Mouse (Mus musculus) CH12.LX (cell line): ENCODE measurements around the gene Hsh2d. TPM values are rescaled to one million over a fixed set of nuclear protein-coding genes. Genes with fewer than 3 reads are reported as not detected.
A peak's percentile ranks its signal among the peaks of the same experiment; 100 is the strongest.

ENCODE experiments used
- DNase-seq: peaks from one replicate; pipeline ENCODE4 v3.0.0-alpha.2; 2013; ENCODE audit errors: extremely low read depth
- H3K27ac ChIP-seq: 2 replicates; pipeline ENCODE4 v1.5.1; 2012; ENCODE audit warnings: low read depth, mild to moderate bottlenecking, control low read depth, moderate library complexity; ENCODE audit not compliant: insufficient read depth
- H3K27me3 ChIP-seq: replicated peaks from 2 replicates; pipeline ENCODE3; 2012; ENCODE audit warnings: inconsistent platforms
- H3K36me3 ChIP-seq, 2 experiments: replicated peaks in 1 of 2; 2 replicates each; pipeline versions ENCODE3 to v1.6.1; 2012; ENCODE audit warnings: inconsistent platforms in 1 of 2, low read length in 1 of 2, mild to moderate bottlenecking in 1 of 2, mixed read lengths in 1 of 2, moderate library complexity in 1 of 2; ENCODE audit not compliant: control insufficient read depth in 1 of 2, insufficient read depth in 1 of 2
- H3K4me1 ChIP-seq, 2 experiments: 2 replicates each; pipeline ENCODE4 v1.6.1; 2012; ENCODE audit warnings: inconsistent platforms in 1 of 2, moderate library complexity in 1 of 2; ENCODE audit not compliant: insufficient read depth in 2 of 2, control insufficient read depth in 1 of 2
- H3K4me2 ChIP-seq: 2 replicates; pipeline ENCODE4 v1.6.1; 2012; ENCODE audit warnings: low read depth, mild to moderate bottlenecking, control low read depth; ENCODE audit not compliant: poor library complexity, insufficient read depth, severe bottlenecking
- H3K4me3 ChIP-seq, 3 experiments: fragments of 150-350 bp in 1 of 3; sonication (generic) in 1 of 3; replicated peaks in 1 of 3; 2 replicates each; pipeline versions ENCODE3 to v1.5.1; 2011 to 2012; ENCODE audit warnings: low read depth in 2 of 3, low read length in 2 of 3, mild to moderate bottlenecking in 2 of 3, moderate library complexity in 2 of 3, control low read depth in 1 of 3, improper control_type of control experiment in 1 of 3, inconsistent platforms in 1 of 3, mixed read lengths in 1 of 3; ENCODE audit not compliant: poor library complexity in 1 of 3
- H3K79me2 ChIP-seq: replicated peaks from 2 replicates; pipeline ENCODE4 v1.6.1; 2012; ENCODE audit warnings: mild to moderate bottlenecking, moderate library complexity; ENCODE audit not compliant: control insufficient read depth, poor library complexity, insufficient read depth, severe bottlenecking; ENCODE audit errors: extremely low read depth
- H3K9ac ChIP-seq: 2 replicates; pipeline ENCODE4 v1.6.1; 2012; ENCODE audit warnings: low read depth, mild to moderate bottlenecking, control low read depth, moderate library complexity; ENCODE audit not compliant: insufficient read depth
- H3K9me3 ChIP-seq: replicated peaks from 2 replicates; pipeline ENCODE3; 2012; ENCODE audit warnings: low read length, inconsistent platforms, mixed read lengths
- E2F4 ChIP-seq: IDR thresholded peaks from 2 replicates; pipeline ENCODE4 v1.6.1; 2011; ENCODE audit warnings: low read depth, low read length, improper control_type of control experiment; ENCODE audit not compliant: insufficient replicate concordance
- ELF1 ChIP-seq: IDR thresholded peaks from 2 replicates; pipeline ENCODE4 v1.6.1; 2014; ENCODE audit warnings: low read depth, mild to moderate bottlenecking, inconsistent platforms, low read length, improper control_type of control experiment
- IRF4 ChIP-seq: IDR thresholded peaks from 2 replicates; pipeline ENCODE4 v1.6.1; 2014; ENCODE audit warnings: low read depth, mild to moderate bottlenecking, inconsistent platforms, low read length, improper control_type of control experiment
- JUND ChIP-seq: conservative IDR thresholded peaks from 2 replicates; pipeline ENCODE4 v1.6.1; 2011; ENCODE audit warnings: low read depth, low read length, improper control_type of control experiment
- MAFK ChIP-seq: IDR thresholded peaks from 2 replicates; pipeline ENCODE4 v1.6.1; 2011; ENCODE audit warnings: low read length, improper control_type of control experiment; ENCODE audit not compliant: insufficient replicate concordance
- MAX ChIP-seq: IDR thresholded peaks from 2 replicates; pipeline ENCODE4 v1.6.1; 2011; ENCODE audit warnings: low read length, improper control_type of control experiment
- MEF2A ChIP-seq: IDR thresholded peaks from 2 replicates; pipeline ENCODE4 v1.6.1; 2014; ENCODE audit warnings: low read depth, mild to moderate bottlenecking, inconsistent platforms, low read length, improper control_type of control experiment, borderline replicate concordance
- MXI1 ChIP-seq: IDR thresholded peaks from 2 replicates; pipeline ENCODE4 v1.6.1; 2011; ENCODE audit warnings: mild to moderate bottlenecking, low read depth, low read length, improper control_type of control experiment
- MYC ChIP-seq: IDR thresholded peaks from 2 replicates; pipeline ENCODE4 v1.6.1; 2011; ENCODE audit warnings: low read depth, mild to moderate bottlenecking, improper control_type of control experiment, low read length
- NELFE ChIP-seq: IDR thresholded peaks from 2 replicates; pipeline ENCODE4 v1.6.1; 2011; ENCODE audit warnings: low read depth, low read length, improper control_type of control experiment
- PAX5 ChIP-seq: IDR thresholded peaks from 2 replicates; pipeline ENCODE4 v1.6.1; 2012; ENCODE audit warnings: low read length, inconsistent platforms, mixed read lengths
- POLR2A ChIP-seq: IDR thresholded peaks from 2 replicates; pipeline ENCODE4 v1.6.1; 2011; ENCODE audit warnings: low read depth, mild to moderate bottlenecking, improper control_type of control experiment, low read length
- RCOR1 ChIP-seq: conservative IDR thresholded peaks from 2 replicates; pipeline ENCODE4 v1.6.1; 2012; ENCODE audit warnings: low read depth, mild to moderate bottlenecking, inconsistent platforms, low read length, improper control_type of control experiment
- SIN3A ChIP-seq: IDR thresholded peaks from 2 replicates; pipeline ENCODE4 v1.6.1; 2012; ENCODE audit warnings: low read length, improper control_type of control experiment, inconsistent platforms
- TBP ChIP-seq: conservative IDR thresholded peaks from 2 replicates; pipeline ENCODE4 v1.6.1; 2011; ENCODE audit warnings: low read depth, low read length, improper control_type of control experiment
- TCF12 ChIP-seq: IDR thresholded peaks from 2 replicates; pipeline ENCODE4 v1.6.1; 2014; ENCODE audit warnings: low read depth, mild to moderate bottlenecking, inconsistent platforms, low read length, improper control_type of control experiment
- USF2 ChIP-seq: conservative IDR thresholded peaks from 2 replicates; pipeline ENCODE4 v1.6.1; 2011; ENCODE audit warnings: low read depth, low read length, improper control_type of control experiment
- ZMIZ1 ChIP-seq: IDR thresholded peaks from 2 replicates; pipeline ENCODE4 v1.6.1; 2012; ENCODE audit warnings: low read depth, mild to moderate bottlenecking, inconsistent platforms, low read length, improper control_type of control experiment
- ZNF384 ChIP-seq: IDR thresholded peaks from 2 replicates; pipeline ENCODE4 v1.6.1; 2012; ENCODE audit warnings: low read depth, low read length, improper control_type of control experiment, inconsistent platforms
- dilution Hi-C: fragments of 300-500 bp; cut with MboI; formaldehyde crosslinking; loops from 2 replicates; pipeline ENCODE4 v1.14.3; 2020; ENCODE audit warnings: low sequenced_read_pairs; ENCODE audit not compliant: extremely low pct_unique_long_range_greater_than_20kb, extremely low pct_ligation_motif_present
- in situ Hi-C: fragments of 300-500 bp; cut with MboI; formaldehyde crosslinking; loops from 3 replicates; pipeline ENCODE4 v1.14.3; 2019; ENCODE audit warnings: low sequenced_read_pairs, low pct_ligation_motif_present, low pct_unique_long_range_greater_than_20kb, mixed read lengths
- polyA plus RNA-seq: library from polyadenylated mRNA; unstranded; fragments of >175 nt; gene quantifications from 2 replicates; pipeline ENCODE4 v1.2.1, GENCODE M21; 2012; ENCODE audit warnings: low read depth; ENCODE audit not compliant: insufficient read length
- total RNA-seq, 2 experiments: library from RNA; depleted of rRNA; stranded (reverse); fragments of 300-350 nt in 1 of 2; fragments of >200 nt in 1 of 2; gene quantifications; 2 replicates each; pipeline ENCODE4 v1.2.3; 2012 to 2014

Gene Hsh2d
- total and polyA plus RNA-seq, 3 experiments, result 17.9 to 25.1 (median 24.1) TPM

DNA sequence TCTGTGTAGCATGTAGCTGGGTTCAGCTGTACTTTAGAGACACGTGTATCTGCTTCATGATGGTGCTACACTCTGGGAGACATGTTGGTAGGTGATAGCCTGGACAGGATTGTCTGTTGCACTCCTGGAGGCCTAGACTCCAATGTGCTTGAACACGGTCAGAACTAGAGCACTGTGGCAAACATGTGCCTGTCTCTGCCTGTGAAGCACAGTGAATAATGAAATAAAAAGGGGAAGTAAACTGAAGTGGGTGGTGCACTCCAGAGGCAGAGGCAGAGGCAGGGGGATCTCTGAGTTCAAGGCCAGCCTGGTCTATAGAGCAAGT, 739 bp downstream of the Hsh2d start:
- peak; percentile 35 for TF ChIP-seq SIN3A
- TF ChIP-seq MAX, result peak; percentile 92
- TF ChIP-seq MEF2A, result no peak
- TF ChIP-seq TCF12, result 0 out of 2 replicates have a peak, but pooled peaks have one; percentile 24
- no peak for TF ChIP-seq PAX5
- peak; percentile 91 for TF ChIP-seq MYC
- 0 out of 2 replicates have a peak, but pooled peaks have one; percentile 11 for TF ChIP-seq ZMIZ1
- peak; percentile 65 for TF ChIP-seq POLR2A
- TF ChIP-seq TBP, result peak; percentile 70; the same call in 1 of the 2 replicates
- TF ChIP-seq USF2, result no peak
- peak; percentile 56 for TF ChIP-seq NELFE
- TF ChIP-seq MXI1, result peak; percentile 51; the same call in 1 of the 2 replicates
- peak overlapping the region; percentile 14 for H3K4me2 ChIP-seq
- in situ Hi-C loops, result no loop called here
- H3K9me3 ChIP-seq, result peaks cover 6% of the 10 kb centered on the region
- peak; percentile 72 for DNase-seq
- H3K9ac ChIP-seq, result peak overlapping the region; percentile 41
- dilution Hi-C loops, result no loop called here
- no peaks in the 10 kb centered on the region; the same call in 1 of the 2 replicates for H3K79me2 ChIP-seq
- no peaks in the 10 kb centered on the region for H3K27me3 ChIP-seq
- peak overlapping the region; percentile 68 for H3K27ac ChIP-seq
- peaks cover 18 to 30% of the 10 kb centered on the region in 2 experiments for H3K4me1 ChIP-seq
- H3K4me3 ChIP-seq, result peak overlapping the region; percentile 57 to 82 (median 79)
- peaks cover 17 to 40% of the 10 kb centered on the region in 2 experiments for H3K36me3 ChIP-seq

DNA sequence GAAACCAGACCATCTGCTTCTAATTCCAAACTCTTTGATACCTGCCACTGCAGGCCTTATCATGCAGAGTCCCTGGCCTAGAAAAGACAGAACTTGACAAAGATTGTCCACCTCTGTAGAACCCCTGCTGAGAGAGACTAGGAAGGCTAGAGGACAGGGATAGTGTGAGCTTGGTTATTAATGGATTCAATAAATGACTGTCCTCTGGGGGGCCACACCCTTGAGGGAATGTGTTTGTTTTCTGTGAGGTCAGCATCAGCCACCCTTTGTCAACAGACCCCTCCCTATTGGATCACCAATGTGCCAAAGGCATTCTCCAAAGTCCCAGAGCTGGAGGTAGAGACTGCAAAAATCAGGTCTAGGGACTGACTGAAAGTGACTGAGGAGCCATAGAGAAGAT, 2.6 kb downstream of the Hsh2d start:
- Histone ChIP-seq H3K27ac (no peak overlapping the region), H3K9me3 (peaks cover 6% of the 10 kb centered on the region), H3K9ac (no peak overlapping the region), H3K4me2 (no peak overlapping the region), H3K4me3 (no peak overlapping the region), H3K36me3 (peaks cover 25 to 58% of the 10 kb centered on the region in 2 experiments), H3K79me2 (no peaks in the 10 kb centered on the region; the same call in 1 of the 2 replicates), H3K4me1 (peaks cover 15 to 28% of the 10 kb centered on the region in 2 experiments), H3K27me3 (no peaks in the 10 kb centered on the region)
- in situ Hi-C loops (no loop called here), dilution Hi-C loops (no loop called here)
- no peak for DNase-seq
- TF ChIP-seq SIN3A, result no peak
- TF ChIP-seq POLR2A, result no peak
- no peak for TF ChIP-seq JUND
- no peak for TF ChIP-seq IRF4
- TF ChIP-seq ELF1, result no peak
- no peak for TF ChIP-seq ZNF384
- TF ChIP-seq ZMIZ1, result no peak
- TF ChIP-seq PAX5, result no peak
- TF ChIP-seq RCOR1, result no peak
- TF ChIP-seq MXI1, result no peak
- no peak for TF ChIP-seq MAFK
- no peak for TF ChIP-seq USF2
- no peak for TF ChIP-seq E2F4
